Mouse (Mus musculus): Measurements from ENCODE around the gene BC049730.
"Not testable (repeated sequence)": the region's sequence is repeated elsewhere in the genome, so short reads cannot be mapped to it uniquely, and the experiment has no call there.

The BC049730 gene

DNA sequence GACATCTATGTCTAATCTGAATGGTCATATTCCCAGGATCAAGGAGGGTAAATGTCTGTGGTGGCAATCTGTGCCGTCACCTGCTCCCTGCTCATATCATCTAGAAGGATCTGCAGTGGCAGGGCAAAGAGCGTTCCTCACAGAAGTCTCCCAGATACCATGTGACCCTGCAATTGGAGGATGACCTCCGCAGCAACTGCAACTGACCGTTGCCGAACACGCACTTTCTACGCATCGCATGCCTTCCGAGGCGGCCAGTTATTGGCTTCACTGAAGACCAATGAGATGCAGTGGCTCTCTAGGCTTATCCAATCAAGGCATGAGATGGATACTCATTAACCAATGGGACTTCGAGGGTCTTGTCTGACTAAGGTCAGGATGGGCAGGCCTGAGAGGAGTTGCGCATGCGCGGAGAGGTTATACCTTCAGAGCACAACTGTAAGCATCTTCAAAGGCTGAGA lies at the start of gene BC049730:
Gene BC049730, plus strand, starts transcription at position 411 of the 461 bp plus-strand sequence.
- in situ Hi-C loops (cut with MboI), result no loop called here

DNA sequence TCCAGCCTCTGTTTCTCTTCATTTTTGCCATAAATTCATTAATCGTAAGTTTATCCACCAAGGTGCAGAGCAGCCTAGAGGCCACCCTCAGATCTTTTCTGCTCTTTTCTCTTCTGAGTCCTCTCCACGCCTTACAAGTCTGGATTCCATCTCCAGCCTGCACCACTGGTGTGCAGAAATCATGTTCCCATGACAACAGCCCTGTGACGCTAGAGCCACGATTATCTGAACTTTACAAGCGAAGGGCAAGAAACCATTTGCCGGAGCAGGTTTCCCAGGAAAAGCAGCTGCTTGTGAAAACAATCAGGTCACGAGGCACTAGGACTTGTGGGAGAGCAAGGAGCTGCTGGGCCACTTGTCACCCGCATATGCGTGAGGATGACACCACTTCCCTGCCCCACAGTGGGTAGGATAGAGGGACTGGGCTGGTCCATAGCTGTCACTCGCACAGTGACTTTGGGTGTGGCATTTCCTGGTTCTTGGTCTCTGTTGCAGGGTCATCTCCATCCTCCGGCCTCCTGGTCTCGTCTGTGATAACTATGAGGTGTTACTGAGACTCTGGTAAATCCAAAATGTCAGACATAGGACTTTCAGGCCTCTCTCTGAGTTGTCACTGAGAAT lies 49.2 kb upstream of the BC049730 start:
- in situ Hi-C loops (cut with MboI), result no loop called here

DNA sequence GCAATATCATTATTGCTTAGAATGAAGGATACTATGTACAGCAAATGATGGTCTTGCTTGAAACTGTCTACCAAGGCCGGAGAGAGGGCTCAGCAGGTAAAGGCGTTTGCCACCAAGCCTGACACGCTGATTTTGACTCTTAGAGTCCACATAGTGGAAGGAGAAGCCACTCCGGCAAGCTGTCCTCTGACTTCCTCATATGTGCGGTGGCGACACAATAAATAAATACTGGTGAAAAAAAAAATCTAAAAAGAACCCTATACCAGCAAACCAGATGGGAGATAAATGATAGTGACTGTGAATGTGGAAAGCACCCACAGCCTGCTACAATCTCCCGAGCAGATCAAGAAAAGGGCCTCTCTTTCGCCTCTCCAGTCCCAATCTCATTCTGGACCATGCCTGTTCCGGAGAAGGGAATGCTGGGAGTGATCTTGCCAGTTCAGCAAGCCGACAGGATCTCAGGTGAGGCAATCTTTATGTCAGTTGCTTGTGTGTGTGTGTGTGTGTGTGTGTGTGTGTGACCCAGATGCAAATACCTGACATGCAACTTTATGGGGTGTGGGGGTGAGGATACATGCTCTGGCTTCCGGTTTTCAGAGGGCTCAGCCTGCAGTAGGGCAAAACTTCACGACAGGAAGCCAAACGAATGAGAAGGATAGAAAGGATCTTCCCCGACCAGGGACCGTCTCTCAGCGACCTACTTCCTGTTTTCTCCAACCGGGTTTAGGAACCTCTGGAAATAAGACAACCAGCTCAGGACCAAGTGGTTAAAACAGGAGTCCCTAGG lies 47.7 kb upstream of the BC049730 start:
- in situ Hi-C loops (cut with MboI), result no loop called here

DNA sequence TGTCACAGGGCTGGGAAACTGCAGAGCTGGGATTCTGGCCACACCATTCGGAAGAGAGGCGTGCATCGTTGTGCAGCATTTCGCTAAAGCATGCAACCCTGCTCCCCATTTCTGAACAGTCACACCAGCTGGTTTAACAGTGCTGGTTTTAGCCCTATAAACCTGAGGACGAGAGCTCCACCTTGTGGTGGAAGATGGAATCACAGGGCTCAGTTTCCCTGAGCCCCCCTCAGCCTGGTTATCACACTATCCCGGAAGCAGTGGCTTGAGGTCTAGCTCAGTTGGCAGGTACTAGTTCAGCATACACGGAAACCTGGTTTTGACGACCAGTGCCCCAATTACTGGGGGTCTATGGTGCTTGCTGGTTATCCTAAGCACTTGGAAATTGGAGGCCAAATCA lies 46.5 kb upstream of the BC049730 start:
- in situ Hi-C loops (cut with MboI), result no loop called here

DNA sequence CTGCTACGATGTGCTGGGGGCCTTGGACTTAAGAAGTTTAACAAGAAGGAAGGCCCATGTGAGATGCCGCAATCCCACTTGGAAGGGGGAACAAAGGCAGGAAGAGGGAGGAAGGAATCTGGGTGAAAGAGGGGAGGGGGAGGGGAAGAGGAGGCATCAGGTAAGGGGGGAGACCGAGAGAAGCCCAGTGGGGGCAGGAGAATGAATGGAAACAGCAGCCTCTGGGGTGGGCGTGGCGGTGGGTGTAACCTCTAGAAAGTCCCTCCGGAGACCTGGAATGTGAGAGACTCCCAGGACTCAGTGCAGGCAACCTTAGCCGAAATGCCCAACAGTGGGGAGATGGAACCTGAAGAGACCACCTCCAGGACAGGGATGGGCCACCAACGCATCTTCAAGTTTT lies 44.7 kb upstream of the BC049730 start:
- in situ Hi-C loops (cut with MboI), result no loop called here

DNA sequence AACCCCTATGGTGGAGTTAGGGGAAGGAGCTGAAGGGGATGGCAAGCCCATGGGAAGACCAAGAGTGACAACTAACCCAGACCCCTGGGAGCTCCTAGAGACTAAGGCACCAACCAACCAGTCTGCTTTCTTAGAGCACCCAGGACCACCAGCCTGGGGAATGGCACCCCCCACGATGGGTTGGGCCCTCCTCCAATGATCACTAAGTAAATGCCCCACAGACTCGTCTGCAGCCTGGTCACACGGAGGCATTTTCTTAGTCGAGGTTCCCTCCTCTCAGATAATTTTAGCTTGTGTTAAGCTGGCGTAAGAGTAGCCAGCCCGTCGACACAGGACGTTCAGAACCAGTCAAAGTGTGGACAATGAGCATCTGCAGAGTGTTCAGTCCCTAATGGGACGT lies 44.1 kb upstream of the BC049730 start:
- in situ Hi-C loops (cut with MboI), result no loop called here

DNA sequence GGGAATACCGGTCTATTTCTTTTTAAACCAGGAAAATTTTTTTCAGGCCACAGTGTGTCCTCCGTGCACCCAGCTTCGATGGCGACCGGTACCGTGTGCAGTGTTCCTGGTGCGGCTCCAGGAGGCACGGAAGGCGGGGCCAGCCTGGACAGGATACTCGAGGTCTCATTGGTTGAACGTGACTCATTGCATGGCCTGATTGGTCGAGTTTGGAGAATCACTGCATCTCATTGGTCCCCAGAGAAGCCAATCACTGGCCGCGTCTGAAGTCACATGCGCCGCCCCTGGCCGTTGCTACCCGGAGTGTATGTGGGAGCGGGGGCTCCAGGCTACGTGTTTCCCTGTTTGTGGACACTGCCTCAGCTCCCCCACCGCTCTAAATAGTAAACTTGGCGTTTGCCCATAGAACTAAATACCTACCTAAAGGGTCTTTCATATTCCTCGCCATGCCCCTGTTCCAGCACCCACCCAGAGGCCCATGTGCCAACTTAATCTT lies 37.0 kb upstream of the BC049730 start:
- in situ Hi-C loops (cut with MboI), result no loop called here

DNA sequence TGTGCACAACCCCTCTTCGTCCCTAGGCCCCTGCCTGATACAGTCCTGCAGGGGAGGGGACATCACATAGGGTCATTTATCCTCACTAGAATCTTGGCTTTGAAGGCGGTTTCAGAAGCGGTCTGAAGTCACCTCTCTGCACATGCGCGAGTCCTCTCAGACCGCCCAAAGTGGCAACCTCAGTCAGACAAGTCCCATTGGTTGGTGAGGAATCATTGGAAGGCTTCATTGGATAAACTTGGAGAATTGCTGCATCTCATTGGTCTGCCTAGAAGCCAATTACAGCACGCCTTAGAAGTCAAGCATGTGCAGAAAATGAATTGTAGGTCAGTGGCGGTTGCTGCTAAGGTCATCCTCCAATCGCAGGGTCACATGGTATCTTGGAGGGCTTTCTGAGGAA lies 32.5 kb upstream of the BC049730 start, which contains the start of gene Tex101:
Gene Tex101, minus strand, starts transcription at position 101 of the 400 bp plus-strand sequence.
- in situ Hi-C loops (cut with MboI), result no loop called here

DNA sequence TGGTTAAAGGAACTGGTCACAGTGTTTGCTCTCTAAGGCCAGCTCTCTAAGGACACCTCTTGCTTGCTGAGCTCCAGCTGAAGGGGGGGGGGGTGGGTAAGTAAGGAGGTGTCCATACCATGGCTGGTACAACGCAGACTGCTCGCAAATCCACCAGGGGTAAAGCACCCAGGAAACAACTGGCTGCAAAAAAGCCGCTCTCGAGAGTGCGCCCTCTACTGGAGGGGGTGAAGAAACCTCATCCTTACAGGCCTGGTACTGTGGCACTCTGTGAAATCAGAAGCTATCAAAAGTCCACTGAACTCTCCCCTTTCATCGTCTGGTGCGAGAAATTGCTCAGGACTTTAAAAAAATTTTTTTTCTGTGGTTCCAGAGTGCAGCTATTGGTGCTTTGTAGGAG lies 24.9 kb upstream of the BC049730 start:
- in situ Hi-C loops (cut with MboI), result not testable (repeated sequence)

DNA sequence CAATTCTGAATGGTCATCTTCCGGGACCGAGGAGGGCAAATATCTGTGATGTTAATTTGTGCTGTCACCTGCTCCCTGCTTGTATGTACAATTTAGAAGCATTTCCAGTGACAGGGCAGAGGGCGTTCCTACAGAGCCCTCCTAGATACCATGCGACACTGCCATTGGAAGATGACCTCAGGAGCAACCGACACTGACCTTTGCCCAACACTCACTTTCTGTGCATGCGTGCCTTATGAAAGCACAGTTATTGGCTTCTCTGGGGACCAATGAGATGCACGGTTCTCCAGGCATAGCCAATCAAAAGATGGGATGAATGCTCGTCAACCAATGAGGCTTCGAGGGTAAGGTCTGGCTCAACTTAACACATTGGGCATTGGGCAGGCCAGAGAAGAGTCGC lies 21.5 kb upstream of the BC049730 start:
- in situ Hi-C loops (cut with MboI), result not testable (repeated sequence)

DNA sequence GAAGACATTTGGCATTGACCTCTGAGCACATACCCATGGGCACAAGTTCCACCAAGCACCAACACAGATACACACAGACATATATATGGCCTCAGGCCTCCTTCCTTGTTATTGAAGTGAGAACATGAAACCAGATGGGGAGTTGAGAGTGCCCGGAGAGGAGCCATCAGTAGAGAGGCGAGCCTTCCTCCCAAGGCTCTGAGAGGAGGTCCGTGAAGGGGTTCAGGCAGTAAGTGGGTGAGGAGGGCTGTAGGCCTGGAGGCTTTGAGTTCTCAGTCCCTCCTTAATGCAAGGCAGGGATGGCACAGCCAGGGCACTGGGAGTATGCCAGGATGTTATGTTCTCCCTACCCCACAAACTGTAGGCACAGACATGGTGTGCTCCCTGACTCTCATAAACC lies 16.3 kb upstream of the BC049730 start:
- in situ Hi-C loops (cut with MboI), result not testable (repeated sequence)

DNA sequence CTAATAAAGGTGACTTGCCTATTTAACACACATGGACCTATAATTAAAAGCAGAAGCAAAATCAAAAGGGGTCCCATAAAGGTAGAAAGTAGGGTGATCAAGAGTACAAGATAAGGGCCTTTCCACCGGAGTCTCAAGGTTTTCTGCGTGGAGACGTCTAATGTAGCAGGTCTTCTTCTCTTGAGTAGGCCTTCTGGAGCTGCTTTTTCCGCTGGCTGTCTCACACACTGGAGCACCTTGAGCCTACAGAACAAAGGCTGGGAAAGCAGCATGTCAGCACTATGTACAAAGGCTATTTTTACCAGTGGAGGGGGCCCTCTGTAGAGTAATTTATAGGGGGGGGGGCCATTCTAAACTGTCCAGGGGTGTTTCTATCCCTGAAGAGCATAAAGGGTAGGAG lies 11.2 kb upstream of the BC049730 start:
- in situ Hi-C loops (cut with MboI), result not testable (repeated sequence)

DNA sequence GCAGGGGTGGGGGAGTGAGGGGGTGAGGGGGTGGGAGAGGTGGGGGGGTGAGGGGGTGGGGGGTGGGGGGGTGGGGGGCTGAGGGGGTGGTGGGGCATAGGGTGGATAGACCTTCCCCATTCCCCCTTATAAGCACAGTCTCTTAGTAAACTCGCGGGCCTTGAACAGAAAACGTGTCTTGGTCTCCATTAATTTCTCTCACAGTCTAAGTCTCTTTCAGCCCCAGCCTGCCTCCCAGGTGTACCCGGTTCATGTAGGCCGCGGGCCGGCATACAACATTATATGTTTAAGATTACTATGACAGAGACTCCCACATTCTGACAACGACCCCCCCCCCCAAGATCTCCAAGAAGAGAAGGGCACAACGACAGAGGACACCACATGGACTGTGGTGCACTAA lies 6.2 kb upstream of the BC049730 start:
- in situ Hi-C loops (cut with MboI), result not testable (repeated sequence)

DNA sequence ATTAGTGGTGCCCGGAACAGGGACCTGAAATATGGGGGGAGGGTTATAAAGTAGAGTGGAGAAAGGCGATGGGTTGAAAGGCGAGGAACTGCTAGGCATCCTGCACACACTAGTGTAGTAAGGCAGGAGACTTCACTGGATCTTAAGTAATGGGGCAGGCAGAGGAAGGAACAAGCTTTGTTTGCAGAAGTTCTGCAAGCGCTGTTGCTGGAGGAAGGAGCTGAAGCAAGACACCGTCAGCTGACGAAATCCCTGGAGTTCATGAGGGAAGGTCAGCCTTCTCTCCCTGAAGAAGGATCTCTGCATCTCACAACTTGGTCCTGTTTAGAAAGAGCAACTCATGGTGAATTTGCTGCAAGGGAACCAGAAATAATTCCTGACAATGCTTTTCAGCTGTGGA lies 6.0 kb downstream of the BC049730 start:
- in situ Hi-C loops (cut with MboI), result no loop called here

DNA sequence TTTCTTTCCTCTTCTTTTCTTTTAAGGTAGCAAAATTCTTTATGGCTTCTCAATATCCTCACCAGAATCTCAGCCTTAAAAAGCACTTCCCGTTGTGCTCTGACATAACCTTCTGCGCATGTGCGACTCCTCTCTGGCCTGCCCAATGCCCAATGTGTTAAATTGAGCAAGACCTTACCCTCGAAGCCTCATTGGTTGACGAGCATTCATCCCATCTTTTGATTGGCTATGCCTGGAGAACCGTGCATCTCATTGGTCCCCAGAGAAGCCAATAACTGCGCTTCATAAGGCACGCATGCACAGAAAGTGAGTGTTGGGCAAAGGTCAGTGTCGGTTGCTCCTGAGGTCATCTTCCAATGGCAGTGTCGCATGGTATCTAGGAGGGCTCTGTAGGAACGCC lies 17.8 kb downstream of the BC049730 start, which contains the start of gene Gm4763:
Gene Gm4763, minus strand, starts transcription at position 101 of the 400 bp plus-strand sequence.
- in situ Hi-C loops (cut with MboI), result not testable (repeated sequence)

DNA sequence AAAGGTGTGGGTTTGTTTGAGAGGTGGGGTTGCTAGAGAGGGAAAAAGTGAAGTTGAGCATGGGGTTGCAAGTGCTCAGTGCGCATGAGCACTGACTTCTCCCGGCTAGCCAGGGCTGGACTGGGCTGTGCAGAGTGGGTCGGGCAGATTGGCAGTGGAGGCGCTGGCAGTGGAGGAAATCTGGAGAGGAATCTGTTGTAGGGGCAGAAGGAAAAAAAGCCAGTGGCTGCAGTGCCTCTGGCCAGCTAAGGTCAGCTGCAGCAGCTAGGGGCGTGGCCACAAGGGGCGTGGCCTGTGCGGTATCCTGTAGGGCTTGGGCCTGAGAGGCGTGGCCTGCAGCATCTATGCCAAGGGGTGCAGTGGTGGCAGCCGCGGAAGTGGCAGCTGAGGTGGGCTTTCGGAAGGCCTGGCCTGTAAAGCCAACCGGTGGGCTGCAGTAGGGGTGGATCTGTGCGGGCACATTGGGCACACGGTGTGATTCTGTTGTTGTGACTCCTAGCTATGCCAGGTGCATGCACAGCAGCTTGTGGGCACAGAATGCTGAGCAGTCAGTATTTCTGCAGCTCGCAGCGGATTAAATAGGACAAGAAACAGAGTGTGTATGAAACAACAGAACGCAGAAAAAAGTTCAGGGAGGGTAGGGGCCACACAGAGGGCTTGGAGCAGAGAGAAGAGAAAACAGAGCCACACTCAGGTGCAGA lies 27.1 kb downstream of the BC049730 start:
- in situ Hi-C loops (cut with MboI), result no loop called here

DNA sequence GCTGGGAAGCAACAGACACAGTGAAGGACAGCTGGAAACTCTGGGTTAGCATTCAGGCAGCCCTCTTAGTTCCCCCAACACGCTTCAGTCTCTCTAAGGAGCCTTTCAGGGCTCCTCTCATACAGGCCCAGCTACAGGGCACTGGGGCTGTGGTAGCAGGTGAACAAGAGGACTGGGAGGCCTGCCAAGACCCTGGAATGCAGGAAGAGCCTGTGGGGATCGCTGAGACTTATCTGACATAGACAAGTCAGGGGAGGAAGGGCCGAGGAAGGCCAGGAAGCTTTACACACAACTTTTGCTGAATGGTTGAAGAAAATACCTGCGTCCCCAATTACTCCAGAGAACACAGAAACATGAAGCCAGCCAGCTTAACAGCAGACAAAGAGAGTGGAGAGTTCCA lies 41.7 kb downstream of the BC049730 start:
- in situ Hi-C loops (cut with MboI), result no loop called here

DNA sequence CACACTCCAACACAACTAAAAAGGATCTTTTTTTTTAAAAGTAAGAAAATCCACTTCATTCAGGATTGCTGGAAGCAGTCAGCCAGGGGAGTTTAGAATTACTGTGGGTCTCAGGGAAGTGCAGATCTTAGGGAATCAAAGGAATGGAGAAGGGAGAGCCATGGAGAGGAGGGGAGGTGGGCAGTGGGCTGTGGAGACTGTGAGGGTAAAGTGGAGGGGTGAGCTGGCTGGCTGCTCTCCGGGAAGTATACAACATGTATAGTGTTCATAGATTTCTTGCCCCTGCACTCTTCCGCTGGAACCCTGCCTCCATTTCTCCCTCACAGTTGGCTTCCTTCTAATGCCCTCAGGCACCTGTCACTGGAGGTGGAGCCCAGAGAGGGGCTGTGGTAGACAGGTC lies 42.6 kb downstream of the BC049730 start:
- in situ Hi-C loops (cut with MboI), result no loop called here

DNA sequence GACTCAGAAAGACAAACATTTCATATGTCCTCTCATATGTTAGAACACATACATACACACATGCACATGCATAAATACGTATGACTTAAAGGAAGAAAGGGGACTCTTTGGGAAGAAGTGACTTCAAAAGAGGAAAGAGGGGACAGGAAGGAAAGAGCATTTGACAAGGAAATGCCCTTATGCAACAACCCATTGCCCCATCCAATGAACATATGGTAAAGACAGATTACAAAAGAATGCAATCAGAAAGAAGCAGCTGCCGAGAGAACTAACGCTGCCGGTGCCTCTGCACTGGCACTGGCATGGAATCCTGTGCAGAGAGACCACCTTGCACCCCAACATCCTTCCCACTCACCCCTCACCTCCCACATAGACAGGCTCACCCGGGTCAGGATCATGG lies 44.4 kb downstream of the BC049730 start:
- in situ Hi-C loops (cut with MboI), result no loop called here

DNA sequence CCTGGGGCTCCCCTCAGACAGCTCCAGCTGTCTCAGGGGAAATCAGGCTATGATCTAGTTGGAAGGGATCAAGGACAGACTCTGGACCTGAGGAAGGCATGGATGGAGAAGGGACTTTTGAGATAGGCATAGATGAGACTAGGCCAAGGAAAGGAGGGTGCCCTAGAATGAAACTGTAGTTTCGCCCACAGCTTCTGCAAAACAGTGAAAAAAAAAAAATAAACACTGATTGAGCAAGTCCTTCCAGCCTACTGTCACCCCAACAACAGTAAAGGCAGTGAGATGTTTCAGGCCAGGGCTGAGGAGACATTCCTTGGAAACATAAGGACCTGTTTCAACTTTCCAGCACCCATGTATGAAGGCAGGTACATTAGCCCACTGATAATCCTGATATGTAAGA lies 49.5 kb downstream of the BC049730 start:
- in situ Hi-C loops (cut with MboI), result no loop called here

DNA sequence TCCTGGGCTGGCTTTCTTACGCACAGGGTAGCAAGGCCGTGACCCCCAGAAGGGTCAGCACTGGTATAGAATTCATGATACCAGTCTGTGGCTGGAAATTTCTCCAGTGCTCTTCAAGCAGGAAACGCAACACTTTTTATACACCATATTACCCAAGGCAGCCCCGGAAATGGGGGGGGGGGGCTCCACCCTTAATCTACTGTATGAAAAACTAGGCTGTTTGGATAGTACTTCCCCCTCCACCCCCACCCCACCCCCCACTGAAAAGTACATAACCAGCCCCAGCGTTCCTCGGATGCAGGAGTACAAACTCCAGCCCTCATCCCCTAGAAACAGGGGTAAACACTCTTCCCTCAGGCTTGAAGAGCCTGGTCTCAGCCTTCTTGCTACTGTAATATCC lies 51.2 kb downstream of the BC049730 start, which contains the start of gene Cd177:
Gene Cd177, minus strand, starts transcription at position 101 of the 400 bp plus-strand sequence.
- in situ Hi-C loops (cut with MboI), result no loop called here

DNA sequence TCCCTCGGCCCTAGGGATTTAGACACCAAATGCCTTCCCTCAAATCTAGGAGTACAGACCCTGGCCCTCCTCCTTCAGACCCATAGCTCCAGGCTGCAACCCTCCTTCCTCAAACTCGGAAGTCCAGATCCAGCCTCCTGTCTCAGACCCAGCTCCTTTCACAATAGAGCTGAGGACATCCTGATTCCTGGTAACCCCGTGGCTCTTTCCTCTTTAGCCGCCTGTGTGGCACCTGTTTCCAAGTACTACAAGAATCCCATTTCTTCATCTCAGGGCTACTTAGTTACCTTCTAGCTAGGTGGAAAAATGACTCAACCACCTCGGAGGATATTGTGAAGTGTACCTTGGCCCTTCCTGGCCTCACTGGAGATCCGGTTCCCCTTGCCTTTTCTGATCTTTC lies 52.1 kb downstream of the BC049730 start:
- in situ Hi-C loops (cut with MboI), result no loop called here
